Comparison of ENCODE assay signal across 11 mouse cellular contexts in genomic region chr3:32471098-32471497, GRCm38 (mm10). TPM values are rescaled to one million over a fixed set of nuclear protein-coding genes. Genes with fewer than 3 reads are reported as not detected.
A peak's percentile ranks its signal among the peaks of the same experiment; 100 is the strongest.
DNase-seq lines count a peak whose midpoint lies in the region; ATAC-seq and TF ChIP-seq lines count a peak whose summit lies in the region.
"Had no signal": no experiment of that assay in that cellular context is flagged by ENCODE, and none has a peak within 500 bp of the region (broad histone marks: within the 10 kb centered on the region; RNA-seq: fewer than 3 reads in every experiment).

No protein-coding gene starts in this region.

- TF ChIP-seq CTCF in kidney, postnatal 0 days (IDR thresholded peaks at IDR 0.05; ENCODE audit: low read depth) = no peak

- no peaks in the 10 kb centered on the region for H3K36me3 ChIP-seq in kidney, postnatal 0 days (ENCODE audit: insufficient read depth, low read length)

- H3K4me2 ChIP-seq in kidney, postnatal 0 days (ENCODE audit: low read length) = no peak overlapping the region

- H3K4me1 ChIP-seq in kidney, postnatal 0 days (replicated peaks; ENCODE audit: insufficient read depth, low read length) = peaks cover 8% of the 10 kb centered on the region; the same call in 1 of the 2 replicates

- peak; percentile 98 for ATAC-seq in frontal cortex, adult (ENCODE audit: low TSS enrichment)
- ATAC-seq in kidney, postnatal 0 days (replicated peaks; ENCODE audit: low FRiP score, low read depth) = peak; percentile 72
- ATAC-seq: inflammation-experienced regulatory T-cells, adult 6 months had no signal

- H3K9me3 ChIP-seq in kidney, postnatal 0 days (replicated peaks; ENCODE audit: low read length) = no peaks in the 10 kb centered on the region

- H3K9ac ChIP-seq in kidney, postnatal 0 days (ENCODE audit: low read depth, low read length) = no peak overlapping the region

- 27% methylated on average over 6 of the region's 6 CpGs for WGBS in kidney, postnatal 0 days

- peak; percentile 31 to 32 for DNase-seq in heart, postnatal 10 days
- no peak for DNase-seq in heart, adult 8-10 months (ENCODE audit: low spot score)
- peak; percentile 69 for DNase-seq in kidney, postnatal 0 days (ENCODE audit: low spot score)
- DNase-seq in lung, postnatal 25 days (ENCODE audit: low spot score) = peak; percentile 31
- no peak for DNase-seq in thymus, postnatal 36 days
- DNase-seq in cerebellum, adult 11 months = no peak
- no peak for DNase-seq in spleen, postnatal 10 days (ENCODE audit: low spot score in 2 of 2)
- DNase-seq: cerebellum, postnatal 14 days had no signal

- peak overlapping the region; percentile 42; the same call in 1 of the 2 replicates for H3K27ac ChIP-seq in kidney, postnatal 0 days

- intact Hi-C loops in heart, postnatal 10 days (cut with DNase I) = no loop called here

- no peak overlapping the region for H3K4me3 ChIP-seq in kidney, postnatal 0 days (replicated peaks; ENCODE audit: low read depth, low read length)

- H3K27me3 ChIP-seq in kidney, postnatal 0 days (ENCODE audit: insufficient read depth, low read length) = no peaks in the 10 kb centered on the region

RNA-seq across cellular contexts. Expression of gene Kcnmb3, which starts 20.9 kb away (rescaled TPM):
- total RNA-seq in heart, postnatal 10 days (2021) = under 1 TPM; 0.20 to 0.55 TPM
- not detected for total RNA-seq in heart, adult 8-10 months (2022)
- 0.10 TPM in 1 of 2 replicates, not detected in the other for polyA plus RNA-seq in kidney, postnatal 0 days (2015; fragmentation: Nextera tagmentation; extraction: Ambion mirVana)
- total RNA-seq: megakaryocyte progenitor cell, adult 5-6 weeks had no signal

RNA-seq across cellular contexts. Expression of gene Zfp639, which starts 39.0 kb away (rescaled TPM):
- 10 to 100 TPM; 24.0 to 30.2 TPM for total RNA-seq in heart, postnatal 10 days (2021)
- total RNA-seq in heart, adult 8-10 months (2022) = 10 to 100 TPM; 21.3 to 30.0 (median 25.8) TPM
- 38.6 and 41.6 TPM in 2 replicates for polyA plus RNA-seq in kidney, postnatal 0 days (2015; fragmentation: Nextera tagmentation; extraction: Ambion mirVana)

RNA-seq across cellular contexts. Expression of gene Mfn1, which starts 58.2 kb away (rescaled TPM):
- total RNA-seq in heart, postnatal 10 days (2021) = 100 to 1,000 TPM; 326 to 361 TPM
- 100 to 1,000 TPM; 446 to 480 (median 447) TPM for total RNA-seq in heart, adult 8-10 months (2022)
- 32.4 and 34.9 TPM in 2 replicates for polyA plus RNA-seq in kidney, postnatal 0 days (2015; fragmentation: Nextera tagmentation; extraction: Ambion mirVana)

Comparison
In these comparisons a context has a peak if more than half of its experiments do, and no peak if none do; other contexts are left out.
1. DNase-seq: peak in heart, postnatal 10 days (2 of 2), kidney, postnatal 0 days (single experiment) and lung, postnatal 25 days (single experiment); none in heart, adult 8-10 months (single experiment), thymus, postnatal 36 days (0 of 2), cerebellum, adult 11 months (single experiment) and spleen, postnatal 10 days (0 of 2).